ENCODE assay signal across 14 mouse cellular contexts in the genomic region with DNA sequence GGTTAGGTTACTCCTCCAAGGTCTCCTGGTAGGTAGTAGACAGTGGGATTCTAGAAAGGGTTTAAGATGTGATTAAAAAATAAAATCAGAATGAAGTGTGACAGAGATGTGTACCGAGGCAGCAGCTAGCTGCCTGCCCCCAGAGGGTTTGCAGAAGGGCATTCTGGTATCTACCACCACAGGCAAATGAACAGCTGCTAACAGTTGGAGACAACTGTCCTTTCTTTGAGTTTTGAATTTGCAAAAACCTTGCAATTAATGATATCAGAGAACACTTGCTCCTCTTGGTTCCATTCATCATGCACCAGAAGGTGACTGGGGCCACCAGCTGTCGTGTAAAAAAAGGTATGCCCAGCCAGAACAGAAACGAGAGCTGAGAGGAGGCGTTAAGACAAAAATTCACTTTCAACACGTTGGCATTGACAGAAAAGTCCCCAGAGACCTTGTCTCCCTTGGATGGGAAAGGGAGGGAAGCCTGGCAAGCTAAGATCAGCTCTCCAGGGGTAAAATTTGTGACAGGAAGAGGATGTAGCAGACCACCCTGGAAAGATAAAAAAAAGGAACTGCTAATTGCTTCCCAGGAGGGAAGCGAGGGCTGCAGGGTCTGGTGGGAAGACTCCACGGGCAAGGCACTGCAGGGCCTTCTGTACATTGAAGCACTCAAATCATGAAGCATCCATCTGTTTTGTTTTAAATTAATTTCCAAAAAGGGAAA. TPM values are rescaled to one million over a fixed set of nuclear protein-coding genes. Genes with fewer than 3 reads are reported as not detected.
DNase-seq lines count a peak whose midpoint lies in the region; ATAC-seq and TF ChIP-seq lines count a peak whose summit lies in the region.
"Had no signal": no experiment of that assay in that cellular context is flagged by ENCODE, and none has a peak within 500 bp of the region (broad histone marks: within the 10 kb centered on the region; RNA-seq: fewer than 3 reads in every experiment).

No protein-coding gene starts in this region.

- H3K4me3 ChIP-seq in forebrain, embryonic 13.5 days, result no peak overlapping the region
- H3K4me3 ChIP-seq in forebrain, postnatal 0 days (ENCODE audit: low read depth, low read length), result no peak overlapping the region
- no peak overlapping the region for H3K4me3 ChIP-seq in midbrain, embryonic 12.5 days
- no peak overlapping the region for H3K4me3 ChIP-seq in midbrain, embryonic 16.5 days (ENCODE audit: low read depth, low read length)
- H3K4me3 ChIP-seq in forebrain, embryonic 15.5 days, result no peak overlapping the region
- no peak overlapping the region for H3K4me3 ChIP-seq in midbrain, postnatal 0 days (ENCODE audit: low read depth, low read length)

- H3K9me3 ChIP-seq in forebrain, embryonic 13.5 days (replicated peaks), result no peaks in the 10 kb centered on the region
- no peaks in the 10 kb centered on the region for H3K9me3 ChIP-seq in forebrain, postnatal 0 days (ENCODE audit: low read length)
- no peaks in the 10 kb centered on the region for H3K9me3 ChIP-seq in midbrain, embryonic 12.5 days
- H3K9me3 ChIP-seq in midbrain, embryonic 16.5 days (replicated peaks; ENCODE audit: control insufficient read depth, low read length, poor library complexity, severe bottlenecking), result no peaks in the 10 kb centered on the region
- no peaks in the 10 kb centered on the region for H3K9me3 ChIP-seq in forebrain, embryonic 15.5 days
- H3K9me3 ChIP-seq in midbrain, postnatal 0 days (ENCODE audit: low read length), result no peaks in the 10 kb centered on the region

- no peaks in the 10 kb centered on the region for H3K27me3 ChIP-seq in forebrain, embryonic 13.5 days
- no peaks in the 10 kb centered on the region for H3K27me3 ChIP-seq in forebrain, postnatal 0 days (ENCODE audit: insufficient read depth, low read length)
- H3K27me3 ChIP-seq in midbrain, embryonic 12.5 days, result no peaks in the 10 kb centered on the region
- H3K27me3 ChIP-seq in midbrain, embryonic 16.5 days (ENCODE audit: control insufficient read depth, insufficient read depth, low read depth, low read length), result no peaks in the 10 kb centered on the region
- no peaks in the 10 kb centered on the region for H3K27me3 ChIP-seq in forebrain, embryonic 15.5 days
- no peaks in the 10 kb centered on the region for H3K27me3 ChIP-seq in midbrain, postnatal 0 days (ENCODE audit: insufficient read depth, low read length)

- ATAC-seq in forebrain, embryonic 13.5 days, result peak; percentile 27; the same call in 1 of the 2 replicates
- ATAC-seq in forebrain, postnatal 0 days, result no peak
- ATAC-seq in midbrain, embryonic 12.5 days (ENCODE audit: low FRiP score, low read depth), result no peak
- ATAC-seq in midbrain, embryonic 16.5 days, result no peak
- ATAC-seq in forebrain, embryonic 15.5 days (replicated peaks), result no peak
- ATAC-seq in midbrain, postnatal 0 days (ENCODE audit: low FRiP score), result no peak

- DNase-seq in forebrain, postnatal 0 days, result no peak
- DNase-seq in midbrain, postnatal 0 days (ENCODE audit: low spot score), result peak; percentile 27
- DNase-seq in kidney, postnatal 4 days, result no peak
- DNase-seq in right cerebral cortex, postnatal 4 days, result no peak
- DNase-seq: adrenal gland, adult 2 months; cerebellum, adult 11 months; gastrocnemius, postnatal 14 days; layer of hippocampus, postnatal 36 days; lung, embryonic 14.5 days; thymus, postnatal 14 days had no signal

- no peaks in the 10 kb centered on the region for H3K36me3 ChIP-seq in forebrain, embryonic 13.5 days (ENCODE audit: poor library complexity, severe bottlenecking)
- no peaks in the 10 kb centered on the region for H3K36me3 ChIP-seq in forebrain, postnatal 0 days (ENCODE audit: insufficient read depth)
- no peaks in the 10 kb centered on the region for H3K36me3 ChIP-seq in midbrain, embryonic 12.5 days
- no peaks in the 10 kb centered on the region for H3K36me3 ChIP-seq in midbrain, embryonic 16.5 days (ENCODE audit: control insufficient read depth, insufficient read depth, low read length)
- H3K36me3 ChIP-seq in forebrain, embryonic 15.5 days, result no peaks in the 10 kb centered on the region
- no peaks in the 10 kb centered on the region for H3K36me3 ChIP-seq in midbrain, postnatal 0 days (ENCODE audit: insufficient read depth, low read length)

- no peak for TF ChIP-seq CTCF in forebrain, postnatal 0 days (IDR thresholded peaks at IDR 0.05; ENCODE audit: low read depth)
- no peak for TF ChIP-seq CTCF in midbrain, postnatal 0 days (IDR thresholded peaks at IDR 0.05)

- peak overlapping the region; percentile 61 for H3K27ac ChIP-seq in forebrain, embryonic 13.5 days
- H3K27ac ChIP-seq in forebrain, postnatal 0 days (ENCODE audit: low read depth, low read length), result no peak overlapping the region
- peak overlapping the region; percentile 25 for H3K27ac ChIP-seq in midbrain, embryonic 12.5 days (replicated peaks)
- H3K27ac ChIP-seq in midbrain, embryonic 16.5 days (ENCODE audit: low read length), result no peak overlapping the region
- peak overlapping the region; percentile 39; the same call in 1 of the 2 replicates for H3K27ac ChIP-seq in forebrain, embryonic 15.5 days (replicated peaks)
- no peak overlapping the region for H3K27ac ChIP-seq in midbrain, postnatal 0 days (ENCODE audit: low read depth, low read length)

- H3K4me2 ChIP-seq in forebrain, embryonic 13.5 days, result no peak overlapping the region
- H3K4me2 ChIP-seq in forebrain, postnatal 0 days (ENCODE audit: low read depth), result no peak overlapping the region
- no peak overlapping the region for H3K4me2 ChIP-seq in midbrain, embryonic 12.5 days (replicated peaks)
- no peak overlapping the region for H3K4me2 ChIP-seq in midbrain, embryonic 16.5 days (ENCODE audit: low read length)
- no peak overlapping the region for H3K4me2 ChIP-seq in forebrain, embryonic 15.5 days (replicated peaks)
- no peak overlapping the region for H3K4me2 ChIP-seq in midbrain, postnatal 0 days (ENCODE audit: low read depth, low read length, poor library complexity, severe bottlenecking)
- H3K4me2 ChIP-seq: lung, embryonic 14.5 days had no signal

- no peak overlapping the region for H3K9ac ChIP-seq in forebrain, embryonic 13.5 days
- no peak overlapping the region for H3K9ac ChIP-seq in forebrain, postnatal 0 days
- no peak overlapping the region for H3K9ac ChIP-seq in midbrain, embryonic 12.5 days (replicated peaks)
- no peak overlapping the region for H3K9ac ChIP-seq in midbrain, embryonic 16.5 days (ENCODE audit: low read depth, low read length)
- no peak overlapping the region for H3K9ac ChIP-seq in forebrain, embryonic 15.5 days (replicated peaks)
- H3K9ac ChIP-seq in midbrain, postnatal 0 days (replicated peaks; ENCODE audit: low read length, poor library complexity, severe bottlenecking), result no peak overlapping the region
- H3K9ac ChIP-seq: lung, embryonic 14.5 days had no signal

- H3K4me1 ChIP-seq in forebrain, embryonic 13.5 days, result peaks cover 15% of the 10 kb centered on the region
- no peaks in the 10 kb centered on the region for H3K4me1 ChIP-seq in forebrain, postnatal 0 days (ENCODE audit: insufficient read depth)
- H3K4me1 ChIP-seq in midbrain, embryonic 12.5 days, result no peaks in the 10 kb centered on the region
- H3K4me1 ChIP-seq in midbrain, embryonic 16.5 days (ENCODE audit: control insufficient read depth, insufficient read depth, low read length), result peaks cover 2% of the 10 kb centered on the region; the same call in 1 of the 2 replicates
- peaks cover 8% of the 10 kb centered on the region for H3K4me1 ChIP-seq in forebrain, embryonic 15.5 days
- no peaks in the 10 kb centered on the region for H3K4me1 ChIP-seq in midbrain, postnatal 0 days (ENCODE audit: insufficient read depth, low read length)

- WGBS in forebrain, embryonic 13.5 days, result 39% methylated on average over 7 of the region's 7 CpGs
- 31% methylated on average over 7 of the region's 7 CpGs for WGBS in forebrain, postnatal 0 days
- 54% methylated on average over 7 of the region's 7 CpGs for WGBS in midbrain, embryonic 12.5 days
- WGBS in midbrain, embryonic 16.5 days, result 26% methylated on average over 7 of the region's 7 CpGs
- WGBS in forebrain, embryonic 15.5 days, result 34% methylated on average over 7 of the region's 7 CpGs
- WGBS in midbrain, postnatal 0 days, result 30% methylated on average over 7 of the region's 7 CpGs

RNA-seq across cellular contexts. Expression of a gene that starts 24.6 kb away (rescaled TPM):
- polyA plus RNA-seq in forebrain, embryonic 13.5 days (2015; fragmentation: Nextera tagmentation; extraction: Ambion mirVana), result 123 and 133 TPM in 2 replicates
- total RNA-seq in forebrain, postnatal 0 days (2014; rRNA removed), result 94.9 and 101 TPM in 2 replicates
- 59.7 and 85.9 TPM in 2 replicates for polyA plus RNA-seq in forebrain, postnatal 0 days (2015; fragmentation: Nextera tagmentation; extraction: Ambion mirVana)
- polyA plus RNA-seq in midbrain, embryonic 12.5 days (2016; fragmentation: Nextera tagmentation; extraction: Ambion mirVana), result 112 and 125 TPM in 2 replicates
- 78.1 and 99.7 TPM in 2 replicates for polyA plus RNA-seq in midbrain, embryonic 16.5 days (2015; fragmentation: Nextera tagmentation; extraction: Ambion mirVana)
- 136 and 139 TPM in 2 replicates for polyA plus RNA-seq in forebrain, embryonic 15.5 days (2015; fragmentation: Nextera tagmentation; extraction: Ambion mirVana)
- total RNA-seq in midbrain, postnatal 0 days (2014; rRNA removed), result 68.8 and 87.0 TPM in 2 replicates
- 58.2 and 70.4 TPM in 2 replicates for polyA plus RNA-seq in midbrain, postnatal 0 days (2015; fragmentation: Nextera tagmentation; extraction: Ambion mirVana)

Comparison
In these comparisons a context has a peak if more than half of its experiments do, and no peak if none do; other contexts are left out.
1. H3K27ac ChIP-seq: peak in forebrain, embryonic 13.5 days (single experiment), midbrain, embryonic 12.5 days (single experiment) and forebrain, embryonic 15.5 days (single experiment); none in forebrain, postnatal 0 days (single experiment), midbrain, embryonic 16.5 days (single experiment) and midbrain, postnatal 0 days (single experiment).